26 mouse cellular contexts compared by ENCODE assay signal in the genomic region with DNA sequence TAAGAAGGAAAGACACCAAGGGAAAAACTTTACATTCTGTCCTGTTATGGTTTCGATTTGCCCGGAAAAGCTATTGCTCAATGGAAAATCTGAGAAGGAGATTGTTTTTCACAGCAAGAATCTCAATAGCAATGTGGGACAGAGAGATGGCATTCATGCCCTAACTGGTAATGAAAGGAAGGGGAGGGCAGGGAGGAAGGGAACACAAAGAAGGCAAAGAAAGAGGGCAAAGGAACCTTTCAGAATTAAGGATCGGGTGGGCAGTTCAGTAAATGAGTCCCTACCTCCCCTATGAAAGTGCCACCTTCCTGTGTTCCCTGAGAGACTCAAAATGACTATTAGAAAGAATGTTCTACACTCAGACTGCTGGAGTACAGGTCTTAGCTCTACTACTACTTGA.
DNase-seq lines count a peak whose midpoint lies in the region; ATAC-seq and TF ChIP-seq lines count a peak whose summit lies in the region.
"Had no signal": no experiment of that assay in that cellular context is flagged by ENCODE, and none has a peak within 500 bp of the region (broad histone marks: within the 10 kb centered on the region; RNA-seq: fewer than 3 reads in every experiment).

No protein-coding gene starts in this region.

- no peak overlapping the region for H3K4me2 ChIP-seq in forebrain, embryonic 11.5 days (ENCODE audit: low read depth, low read length, severe bottlenecking)
- no peak overlapping the region for H3K4me2 ChIP-seq in forebrain, embryonic 13.5 days
- H3K4me2 ChIP-seq: hindbrain, embryonic 12.5 days; intestine, embryonic 15.5 days; limb, embryonic 15.5 days; liver, embryonic 13.5 days; neural tube, embryonic 15.5 days had no signal

- DNase-seq in forebrain, embryonic 11.5 days (ENCODE audit: low spot score), result no peak
- DNase-seq in left cerebral cortex, adult 2 months (ENCODE audit: extremely low spot score in 1 of 2, low spot score in 2 of 2), result no peak
- no peak for DNase-seq in left cerebral cortex, adult 9 months (ENCODE audit: low spot score in 2 of 2)
- no peak for DNase-seq in frontal cortex, postnatal 14 days (ENCODE audit: low spot score in 2 of 2)
- DNase-seq in kidney, adult 18-20 months, result no peak
- DNase-seq: adrenal gland, postnatal 36 days; cerebellum, adult 2 months; cerebellum, postnatal 14 days; gastrocnemius, postnatal 14 days; heart, postnatal 14 days; kidney, adult 9 months; kidney, postnatal 14 days; liver, embryonic 13.5 days; lung, adult 18-20 months; lung, postnatal 10 days; midbrain, embryonic 14.5 days; thymus, adult 2 months; thymus, postnatal 36 days had no signal

- no peak for TF ChIP-seq CTCF in left cerebral cortex, adult 2 months (IDR thresholded peaks at IDR 0.05)
- TF ChIP-seq CTCF in olfactory bulb, adult 2 months (IDR thresholded peaks at IDR 0.05; ENCODE audit: insufficient read depth, low read depth, low read length), result no peak

- peaks cover 10% of the 10 kb centered on the region for H3K4me1 ChIP-seq in forebrain, embryonic 11.5 days (replicated peaks; ENCODE audit: control insufficient read depth, insufficient read depth, low read length)
- peaks cover 48% of the 10 kb centered on the region for H3K4me1 ChIP-seq in forebrain, embryonic 13.5 days
- H3K4me1 ChIP-seq in olfactory bulb, adult 2 months (ENCODE audit: control insufficient read depth, insufficient read depth, low read length), result no peaks in the 10 kb centered on the region
- H3K4me1 ChIP-seq: intestine, embryonic 15.5 days; limb, embryonic 15.5 days; liver, embryonic 13.5 days had no signal

- H3K9ac ChIP-seq in forebrain, embryonic 11.5 days (ENCODE audit: low read length), result no peak overlapping the region
- H3K9ac ChIP-seq in forebrain, embryonic 13.5 days, result no peak overlapping the region
- H3K9ac ChIP-seq: hindbrain, embryonic 12.5 days; intestine, embryonic 15.5 days; limb, embryonic 15.5 days; liver, embryonic 13.5 days; neural tube, embryonic 15.5 days had no signal

- H3K27me3 ChIP-seq in forebrain, embryonic 11.5 days (ENCODE audit: control insufficient read depth, insufficient read depth, low read length), result no peaks in the 10 kb centered on the region
- H3K27me3 ChIP-seq in forebrain, embryonic 13.5 days, result no peaks in the 10 kb centered on the region
- H3K27me3 ChIP-seq: hindbrain, embryonic 12.5 days; intestine, embryonic 15.5 days; limb, embryonic 15.5 days; liver, embryonic 13.5 days; neural tube, embryonic 15.5 days had no signal

- no peak overlapping the region for H3K4me3 ChIP-seq in forebrain, embryonic 11.5 days (ENCODE audit: low read depth, low read length)
- no peak overlapping the region for H3K4me3 ChIP-seq in forebrain, embryonic 13.5 days
- H3K4me3 ChIP-seq in left cerebral cortex, adult 2 months, result no peak overlapping the region
- H3K4me3 ChIP-seq in olfactory bulb, adult 2 months (ENCODE audit: insufficient read depth, low read depth, low read length), result no peak overlapping the region
- H3K4me3 ChIP-seq: hindbrain, embryonic 12.5 days; intestine, embryonic 15.5 days; limb, embryonic 10.5 days; limb, embryonic 15.5 days; liver, embryonic 13.5 days; neural tube, embryonic 15.5 days had no signal

- WGBS in forebrain, embryonic 11.5 days, result 17% methylated on average over 3 of the region's 3 CpGs
- 4% methylated on average over 3 of the region's 3 CpGs for WGBS in forebrain, embryonic 13.5 days
- 37% methylated on average over 3 of the region's 3 CpGs for WGBS in olfactory bulb, adult 2 months

- H3K36me3 ChIP-seq in forebrain, embryonic 11.5 days (ENCODE audit: control insufficient read depth, insufficient read depth, low read length), result no peaks in the 10 kb centered on the region
- no peaks in the 10 kb centered on the region for H3K36me3 ChIP-seq in forebrain, embryonic 13.5 days (ENCODE audit: poor library complexity, severe bottlenecking)
- H3K36me3 ChIP-seq: hindbrain, embryonic 12.5 days; intestine, embryonic 15.5 days; limb, embryonic 10.5 days; limb, embryonic 15.5 days; liver, embryonic 13.5 days; neural tube, embryonic 15.5 days had no signal

- intact Hi-C loops in left cerebral cortex, adult 2 months (cut with DNase I), result no loop called here

- peak; percentile 16; the same call in 1 of the 2 replicates for ATAC-seq in forebrain, embryonic 11.5 days (replicated peaks; ENCODE audit: low FRiP score)
- ATAC-seq in forebrain, embryonic 13.5 days, result no peak
- ATAC-seq: hindbrain, postnatal 0 days; intestine, embryonic 15.5 days had no signal

- no peaks in the 10 kb centered on the region for H3K9me3 ChIP-seq in forebrain, embryonic 11.5 days (ENCODE audit: control insufficient read depth, low read length)
- H3K9me3 ChIP-seq in forebrain, embryonic 13.5 days (replicated peaks), result no peaks in the 10 kb centered on the region
- H3K9me3 ChIP-seq: hindbrain, embryonic 12.5 days; intestine, embryonic 15.5 days; limb, embryonic 10.5 days; limb, embryonic 15.5 days; liver, embryonic 13.5 days; neural tube, embryonic 15.5 days had no signal

- no peak overlapping the region for H3K27ac ChIP-seq in forebrain, embryonic 11.5 days (ENCODE audit: low read depth, low read length)
- H3K27ac ChIP-seq in forebrain, embryonic 13.5 days, result no peak overlapping the region
- peak overlapping the region; percentile 69; the same call in 1 of the 2 replicates for H3K27ac ChIP-seq in left cerebral cortex, adult 2 months
- peak overlapping the region; percentile 93; the same call in 1 of the 2 replicates for H3K27ac ChIP-seq in olfactory bulb, adult 2 months (ENCODE audit: insufficient read depth, low read depth, low read length)
- H3K27ac ChIP-seq: hindbrain, embryonic 12.5 days; hindbrain, postnatal 0 days; intestine, embryonic 15.5 days; limb, embryonic 10.5 days; limb, embryonic 15.5 days; liver, embryonic 13.5 days; neural tube, embryonic 15.5 days had no signal

- no peak for TF ChIP-seq POLR2A in olfactory bulb, adult 2 months (IDR thresholded peaks at IDR 0.05; ENCODE audit: insufficient read depth, low read depth, low read length)

Comparison
In these comparisons a context has a peak if more than half of its experiments do, and no peak if none do; other contexts are left out.
1. H3K27ac ChIP-seq: peak in left cerebral cortex, adult 2 months (single experiment) and olfactory bulb, adult 2 months (single experiment); none in forebrain, embryonic 11.5 days (single experiment) and forebrain, embryonic 13.5 days (single experiment).